Mouse (Mus musculus) liver, embryonic 12.5 days (tissue): ENCODE measurements around the gene Polr3b. TPM values are rescaled to one million over a fixed set of nuclear protein-coding genes. Genes with fewer than 3 reads are reported as not detected.

Experiments used
- polyA plus RNA-seq: library from polyadenylated mRNA; unstranded; fragments of >200 nt; fragmentation: Nextera tagmentation; extraction: Ambion mirVana; gene quantifications from 2 replicates; pipeline ENCODE4 v1.2.1, GENCODE M21; 2016

Gene Polr3b
- polyA plus RNA-seq, 1 experiment from 2014 or later: 9.9 TPM

Other genes with a start within 250 kb of the Polr3b start
- 0.25 and 0.31 TPM in 2 replicates for gene Nuak1, start 181.7 kb upstream of the Polr3b start, polyA plus RNA-seq
- 26.0 and 28.8 TPM in 2 replicates for gene Ckap4, start 88.2 kb upstream of the Polr3b start, polyA plus RNA-seq
- 28.1 and 28.7 TPM in 2 replicates for gene Tcp11l2, start 45.7 kb upstream of the Polr3b start, polyA plus RNA-seq
- not detected in 2 replicates for gene Rfx4, start 133.8 kb downstream of the Polr3b start, polyA plus RNA-seq